Mouse (Mus musculus) bone marrow, adult 2 months (tissue): ENCODE results near the gene Grip1.
A peak's percentile ranks its signal among the peaks of the same experiment; 100 is the strongest.

ENCODE experiments used
- CTCF ChIP-seq: fragments of 200-500 bp; IDR thresholded peaks from 2 replicates; pipeline ENCODE4 v1.5.1; 2011; ENCODE audit warnings: low read length, control low read depth; ENCODE audit not compliant: control insufficient read depth, insufficient read depth
- POLR2A ChIP-seq: fragments of 200-500 bp; IDR thresholded peaks from 2 replicates; pipeline ENCODE4 v1.6.1; 2011; ENCODE audit warnings: low read depth, mild to moderate bottlenecking, control low read depth, low read length, borderline replicate concordance; ENCODE audit not compliant: control insufficient read depth

GRCm38 (mm10) chr10:120064424-120064823 is 610.8 kb downstream of the Grip1 start:
- peak; percentile 79 for TF ChIP-seq CTCF
- TF ChIP-seq POLR2A: no peak
